Mouse (Mus musculus): ENCODE data around the gene Nenf. TPM values are rescaled to one million over a fixed set of nuclear protein-coding genes. Genes with fewer than 3 reads are reported as not detected.
A peak's percentile ranks its signal among the peaks of the same experiment; 100 is the strongest.

Gene Nenf
- 32.5 and 38.2 TPM in 2 replicates for polyA plus RNA-seq (2012; rRNA removed)

DNA sequence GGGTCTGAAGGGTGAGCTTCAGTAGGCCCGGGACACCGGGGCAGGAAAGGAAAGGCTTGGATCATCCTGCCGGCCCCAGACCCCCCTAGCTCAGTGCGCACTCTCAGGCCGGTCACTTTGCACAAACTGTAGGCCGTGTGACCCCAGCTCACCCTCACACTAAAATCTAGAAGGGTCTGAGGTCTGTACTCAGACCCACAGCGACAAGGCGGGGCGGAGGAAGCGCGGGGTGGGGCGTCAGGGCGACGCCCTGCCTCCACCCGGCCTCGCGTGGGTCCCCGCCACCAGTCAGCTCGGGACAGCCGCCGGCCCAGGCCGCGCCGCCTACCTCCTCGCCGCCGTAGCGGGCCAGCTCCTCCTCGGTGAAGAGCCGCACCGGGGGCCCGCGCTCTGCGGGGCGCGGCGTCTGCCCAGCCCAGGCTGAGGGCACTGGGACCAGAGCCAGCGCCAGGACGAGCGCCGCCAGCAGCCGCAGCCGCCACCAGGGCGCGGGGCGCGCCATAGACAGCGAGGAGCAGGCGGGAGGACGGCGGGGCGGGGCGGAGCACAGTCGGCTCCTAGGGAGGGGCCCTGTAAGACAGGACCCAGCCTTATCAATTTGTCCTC lies at the start of gene Nenf:
TSS of gene Nenf (minus strand) at position 604 of the 606 bp plus-strand sequence.
- H3K36me3 ChIP-seq (ENCODE audit: control insufficient read depth, insufficient read depth, low read length) = no peaks in the 10 kb centered on the region
- peaks cover 6% of the 10 kb centered on the region; the same call in 1 of the 2 replicates for H3K4me1 ChIP-seq (ENCODE audit: control insufficient read depth, insufficient read depth, low read length)
- no peaks in the 10 kb centered on the region for H3K27me3 ChIP-seq (ENCODE audit: control insufficient read depth, insufficient read depth, low read length)
- TF ChIP-seq CTCF (IDR thresholded peaks at IDR 0.05; ENCODE audit: control insufficient read depth, insufficient read depth, insufficient replicate concordance, low read depth, low read length) (no peak), POLR2A (IDR thresholded peaks at IDR 0.05; ENCODE audit: control insufficient read depth, low read depth, low read length) (0 out of 2 replicates have a peak, but pooled peaks have one; percentile 21)
- H3K27ac ChIP-seq (ENCODE audit: control insufficient read depth, insufficient read depth, low read depth, low read length) = peak within 1 kb of the TSS; percentile 10; the same call in 1 of the 2 replicates
- peak within 1 kb of the TSS; percentile 63 for H3K4me3 ChIP-seq (ENCODE audit: control insufficient read depth, low read depth, low read length)

DNA sequence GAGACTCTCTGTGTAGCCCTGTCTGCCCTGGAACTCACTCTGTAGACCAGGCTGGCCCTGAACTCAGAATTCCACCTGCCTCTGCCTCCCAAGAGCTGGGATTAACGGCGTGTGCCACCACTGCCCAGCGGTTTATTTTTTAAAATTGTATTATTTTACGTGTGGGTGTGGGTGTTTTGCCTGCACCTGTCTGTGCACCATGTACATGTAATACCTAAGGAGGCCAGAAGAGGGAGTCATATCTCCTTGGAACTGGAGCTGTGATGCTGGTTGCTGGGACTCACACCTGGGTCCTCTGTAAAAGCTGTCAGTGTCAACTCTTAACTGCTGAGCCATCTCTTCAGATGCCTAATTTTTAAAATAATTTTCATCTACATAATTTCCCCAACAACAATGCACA lies 46.5 kb upstream of the Nenf start:
- H3K27ac ChIP-seq (ENCODE audit: control insufficient read depth, insufficient read depth, low read depth, low read length) = no peak overlapping the region
- no peaks in the 10 kb centered on the region for H3K27me3 ChIP-seq (ENCODE audit: control insufficient read depth, insufficient read depth, low read length)
- H3K4me1 ChIP-seq (ENCODE audit: control insufficient read depth, insufficient read depth, low read length) = no peaks in the 10 kb centered on the region
- no peak overlapping the region for H3K4me3 ChIP-seq (ENCODE audit: control insufficient read depth, low read depth, low read length)
- no peaks in the 10 kb centered on the region for H3K36me3 ChIP-seq (ENCODE audit: control insufficient read depth, insufficient read depth, low read length)
- no peak for TF ChIP-seq POLR2A (IDR thresholded peaks at IDR 0.05; ENCODE audit: control insufficient read depth, low read depth, low read length)
- TF ChIP-seq CTCF (IDR thresholded peaks at IDR 0.05; ENCODE audit: control insufficient read depth, insufficient read depth, insufficient replicate concordance, low read depth, low read length) = peak; percentile 11; the same call in 1 of the 2 replicates

DNA sequence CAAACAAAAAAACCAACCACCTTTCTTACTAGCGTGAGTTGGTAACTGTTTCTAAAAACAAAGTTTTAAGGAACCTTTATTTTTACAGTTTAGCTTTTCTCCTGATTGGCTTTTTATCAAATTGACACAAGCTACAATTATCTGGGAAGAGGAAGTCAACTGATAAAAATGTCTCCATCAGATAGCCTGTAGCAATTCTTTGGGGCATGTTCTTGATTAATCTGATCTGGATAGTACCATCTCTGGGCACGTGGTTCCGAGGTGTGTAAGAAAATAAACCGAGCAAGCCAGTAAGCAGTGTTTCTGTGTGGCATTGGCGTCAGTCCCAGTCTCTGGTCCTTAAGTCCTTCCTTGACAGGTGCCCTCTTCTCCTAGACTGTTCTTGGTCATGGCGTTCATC lies 44.4 kb upstream of the Nenf start:
- H3K36me3 ChIP-seq (ENCODE audit: control insufficient read depth, insufficient read depth, low read length) = no peaks in the 10 kb centered on the region

DNA sequence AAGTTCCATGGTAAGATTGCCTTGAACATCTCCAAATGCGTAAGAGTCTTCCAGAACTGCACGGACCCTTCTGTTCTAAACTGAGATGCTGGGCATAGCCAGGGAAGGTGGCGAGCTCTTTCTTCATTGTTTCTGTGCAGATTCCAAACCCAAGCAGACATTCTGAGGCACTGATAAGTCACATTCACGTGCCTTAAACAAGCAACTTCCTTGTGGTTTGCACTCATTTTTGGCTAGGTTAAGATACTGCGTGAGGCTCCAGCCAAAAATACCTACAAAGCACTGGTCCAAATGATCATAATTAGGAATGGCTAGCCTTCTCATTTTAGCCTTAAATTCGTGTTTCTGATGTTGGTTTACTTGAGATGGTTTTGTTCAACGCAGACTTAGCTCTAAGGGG lies 41.5 kb upstream of the Nenf start:
- Histone ChIP-seq H3K4me1 (ENCODE audit: control insufficient read depth, insufficient read depth, low read length) (peaks cover 2% of the 10 kb centered on the region; the same call in 1 of the 2 replicates), H3K36me3 (ENCODE audit: control insufficient read depth, insufficient read depth, low read length) (no peaks in the 10 kb centered on the region; the same call in 1 of the 2 replicates)
- no peak for TF ChIP-seq POLR2A (IDR thresholded peaks at IDR 0.05; ENCODE audit: control insufficient read depth, low read depth, low read length)
- no peak for TF ChIP-seq CTCF (IDR thresholded peaks at IDR 0.05; ENCODE audit: control insufficient read depth, insufficient read depth, insufficient replicate concordance, low read depth, low read length)

More for the DNA sequence above, 44.4 kb upstream of the Nenf start:
- Histone ChIP-seq H3K27ac (ENCODE audit: control insufficient read depth, insufficient read depth, low read depth, low read length) (no peak overlapping the region), H3K4me3 (ENCODE audit: control insufficient read depth, low read depth, low read length) (no peak overlapping the region), H3K4me1 (ENCODE audit: control insufficient read depth, insufficient read depth, low read length) (no peaks in the 10 kb centered on the region), H3K27me3 (ENCODE audit: control insufficient read depth, insufficient read depth, low read length) (no peaks in the 10 kb centered on the region)
- no peak for TF ChIP-seq POLR2A (IDR thresholded peaks at IDR 0.05; ENCODE audit: control insufficient read depth, low read depth, low read length)
- TF ChIP-seq CTCF (IDR thresholded peaks at IDR 0.05; ENCODE audit: control insufficient read depth, insufficient read depth, insufficient replicate concordance, low read depth, low read length) = no peak

DNA sequence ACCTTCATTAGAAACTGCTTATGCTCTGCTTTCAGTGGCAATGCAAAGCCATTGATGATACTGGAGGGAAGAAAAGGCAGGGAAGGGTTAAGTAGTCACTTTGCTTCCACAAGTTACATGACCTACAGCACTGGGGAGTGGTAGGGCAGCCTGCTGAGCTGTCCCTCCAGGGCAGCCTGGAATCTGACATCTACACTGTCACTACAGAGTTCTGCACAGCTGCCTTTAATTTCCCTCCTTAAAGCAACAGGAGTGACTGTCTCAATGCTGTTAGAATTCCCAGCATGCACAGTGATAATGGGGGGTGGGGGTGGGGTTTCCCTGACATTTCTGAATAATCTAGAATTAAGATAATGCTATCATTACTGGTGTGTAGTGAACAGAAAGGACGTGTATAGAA lies 38.9 kb upstream of the Nenf start:
- Histone ChIP-seq H3K4me1 (ENCODE audit: control insufficient read depth, insufficient read depth, low read length) (peaks cover 2% of the 10 kb centered on the region; the same call in 1 of the 2 replicates), H3K36me3 (ENCODE audit: control insufficient read depth, insufficient read depth, low read length) (no peaks in the 10 kb centered on the region; the same call in 1 of the 2 replicates), H3K27me3 (ENCODE audit: control insufficient read depth, insufficient read depth, low read length) (no peaks in the 10 kb centered on the region), H3K27ac (ENCODE audit: control insufficient read depth, insufficient read depth, low read depth, low read length) (no peak overlapping the region), H3K4me3 (ENCODE audit: control insufficient read depth, low read depth, low read length) (no peak overlapping the region)
- no peak for TF ChIP-seq POLR2A (IDR thresholded peaks at IDR 0.05; ENCODE audit: control insufficient read depth, low read depth, low read length)
- no peak for TF ChIP-seq CTCF (IDR thresholded peaks at IDR 0.05; ENCODE audit: control insufficient read depth, insufficient read depth, insufficient replicate concordance, low read depth, low read length)

More for the DNA sequence above, 41.5 kb upstream of the Nenf start:
- H3K27ac ChIP-seq (ENCODE audit: control insufficient read depth, insufficient read depth, low read depth, low read length) = no peak overlapping the region
- no peak overlapping the region for H3K4me3 ChIP-seq (ENCODE audit: control insufficient read depth, low read depth, low read length)
- H3K27me3 ChIP-seq (ENCODE audit: control insufficient read depth, insufficient read depth, low read length) = no peaks in the 10 kb centered on the region

DNA sequence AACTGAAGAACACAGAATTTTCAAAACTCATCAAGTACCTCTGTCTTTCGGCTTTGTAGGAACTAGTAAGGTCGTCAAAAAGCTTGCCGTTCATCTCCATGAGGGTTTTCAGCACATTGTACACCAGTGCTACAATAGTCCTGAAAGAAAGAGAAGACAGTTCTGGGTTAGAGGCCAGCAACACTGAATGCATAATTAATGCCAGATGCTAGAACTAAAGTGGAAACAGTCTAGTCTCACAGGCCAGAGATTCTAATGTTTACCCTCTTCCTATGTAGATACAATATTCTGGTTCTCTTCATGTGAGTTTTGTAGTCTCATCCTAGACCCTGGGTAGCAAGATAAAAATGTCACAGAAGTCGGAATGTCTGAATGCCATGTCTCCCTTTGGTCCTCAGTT lies 35.8 kb upstream of the Nenf start:
- H3K36me3 ChIP-seq (ENCODE audit: control insufficient read depth, insufficient read depth, low read length) = no peaks in the 10 kb centered on the region; the same call in 1 of the 2 replicates
- no peaks in the 10 kb centered on the region for H3K27me3 ChIP-seq (ENCODE audit: control insufficient read depth, insufficient read depth, low read length)
- TF ChIP-seq CTCF (IDR thresholded peaks at IDR 0.05; ENCODE audit: control insufficient read depth, insufficient read depth, insufficient replicate concordance, low read depth, low read length) = no peak
- no peak for TF ChIP-seq POLR2A (IDR thresholded peaks at IDR 0.05; ENCODE audit: control insufficient read depth, low read depth, low read length)
- no peak overlapping the region for H3K4me3 ChIP-seq (ENCODE audit: control insufficient read depth, low read depth, low read length)
- no peak overlapping the region for H3K27ac ChIP-seq (ENCODE audit: control insufficient read depth, insufficient read depth, low read depth, low read length)
- peaks cover 2% of the 10 kb centered on the region; the same call in 1 of the 2 replicates for H3K4me1 ChIP-seq (ENCODE audit: control insufficient read depth, insufficient read depth, low read length)

DNA sequence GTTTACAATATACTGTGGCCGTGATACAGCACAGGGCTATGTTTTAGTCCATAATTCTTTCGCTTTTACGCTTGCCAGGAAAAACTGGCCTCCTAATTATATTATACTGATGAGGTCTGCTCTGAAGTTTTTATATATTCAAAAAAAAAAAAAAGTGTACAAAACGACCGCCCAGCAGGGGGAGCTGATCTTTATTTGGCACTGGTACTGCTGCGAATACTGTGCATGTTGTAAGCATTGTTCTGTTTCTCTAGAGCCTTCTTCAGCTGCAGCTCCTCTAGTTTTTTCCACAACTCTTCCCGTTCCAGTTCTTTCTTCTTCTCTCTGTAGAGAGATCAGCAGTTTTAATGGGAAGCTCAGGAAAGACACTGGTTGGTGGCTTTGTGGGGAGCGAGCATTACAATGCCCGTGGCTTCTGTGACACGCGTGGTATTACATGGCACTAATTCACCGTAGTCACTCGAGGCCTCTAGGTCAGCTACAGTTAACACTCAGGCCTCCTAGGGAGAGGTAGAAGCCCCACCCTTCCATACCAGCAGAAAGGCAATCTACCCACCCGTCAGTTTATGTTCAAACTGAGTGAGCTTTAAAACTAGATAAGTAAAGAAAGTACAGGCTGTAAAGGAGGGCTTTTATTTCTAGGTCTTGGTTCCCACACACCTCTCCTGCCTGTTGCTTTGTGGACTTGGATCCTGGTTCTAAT lies 34.9 kb upstream of the Nenf start:
- Histone ChIP-seq H3K27me3 (ENCODE audit: control insufficient read depth, insufficient read depth, low read length) (no peaks in the 10 kb centered on the region), H3K4me3 (ENCODE audit: control insufficient read depth, low read depth, low read length) (no peak overlapping the region), H3K36me3 (ENCODE audit: control insufficient read depth, insufficient read depth, low read length) (no peaks in the 10 kb centered on the region; the same call in 1 of the 2 replicates), H3K4me1 (ENCODE audit: control insufficient read depth, insufficient read depth, low read length) (peaks cover 2% of the 10 kb centered on the region; the same call in 1 of the 2 replicates), H3K27ac (ENCODE audit: control insufficient read depth, insufficient read depth, low read depth, low read length) (no peak overlapping the region)
- TF ChIP-seq CTCF (IDR thresholded peaks at IDR 0.05; ENCODE audit: control insufficient read depth, insufficient read depth, insufficient replicate concordance, low read depth, low read length) = no peak
- no peak for TF ChIP-seq POLR2A (IDR thresholded peaks at IDR 0.05; ENCODE audit: control insufficient read depth, low read depth, low read length)
